Mouse (Mus musculus): Measurements from ENCODE around the gene Arih2.

Gene Arih2

GRCm38 (mm10) chr9:108560227-108560841 lies 88.9 kb downstream of the Arih2 start, which contains the start of gene Impdh2:
Gene Impdh2 (plus strand): TSS chr9:108560286.
- peak; percentile 97 for DNase-seq (ENCODE audit: low read depth, low spot score)

- DNase-seq (ENCODE audit: low read depth, low spot score): no peak
These were observed 90.0 kb downstream of the Arih2 start for GRCm38 (mm10) chr9:108559169-108559568.

Measured in 3T3-L1 (cell line).